Mouse (Mus musculus): ENCODE data around the gene Rap1gap2.
"Not testable (repeated sequence)": the region's sequence is repeated elsewhere in the genome, so short reads cannot be mapped to it uniquely, and the experiment has no call there.

Rap1gap2 gene

DNA sequence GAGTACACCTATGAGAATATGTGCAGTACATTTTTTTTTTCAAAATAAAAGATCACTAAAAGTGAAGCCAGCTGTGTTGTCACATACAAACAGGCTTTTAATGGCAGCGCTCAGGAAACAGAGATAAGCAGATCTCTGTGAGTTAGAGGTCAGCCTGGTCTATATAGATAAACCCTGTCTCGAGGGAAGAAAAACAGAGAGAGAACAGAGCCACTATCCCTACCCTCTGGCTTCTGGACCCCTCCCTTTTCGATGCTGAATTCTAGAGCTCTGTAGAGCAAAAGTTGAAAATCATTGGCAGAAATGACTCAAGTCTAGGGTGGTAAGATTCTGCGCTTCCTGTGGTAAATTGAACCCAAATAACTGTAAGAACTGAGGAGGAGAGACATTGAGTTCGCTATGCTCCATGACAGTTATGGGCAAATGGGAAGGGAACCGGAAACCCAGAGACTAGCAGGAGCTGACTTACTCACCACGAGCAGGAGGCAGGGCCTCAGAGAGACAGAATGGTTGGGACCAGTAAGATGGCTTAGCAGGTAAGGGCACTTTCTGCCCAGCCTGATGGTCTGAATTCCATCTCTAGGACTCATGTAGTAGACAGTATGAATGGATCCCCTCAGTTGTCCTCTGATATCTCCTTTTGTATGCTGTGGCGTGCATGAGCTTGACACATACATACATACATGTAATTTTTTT is 11.4 kb upstream of the Rap1gap2 start:
- DNase-seq (ENCODE audit: low spot score), result no peak

- DNase-seq (ENCODE audit: low spot score), result no peak
Measured at GRCm38 (mm10) chr11:74619956-74620300, 9.2 kb upstream of the Rap1gap2 start.

DNA sequence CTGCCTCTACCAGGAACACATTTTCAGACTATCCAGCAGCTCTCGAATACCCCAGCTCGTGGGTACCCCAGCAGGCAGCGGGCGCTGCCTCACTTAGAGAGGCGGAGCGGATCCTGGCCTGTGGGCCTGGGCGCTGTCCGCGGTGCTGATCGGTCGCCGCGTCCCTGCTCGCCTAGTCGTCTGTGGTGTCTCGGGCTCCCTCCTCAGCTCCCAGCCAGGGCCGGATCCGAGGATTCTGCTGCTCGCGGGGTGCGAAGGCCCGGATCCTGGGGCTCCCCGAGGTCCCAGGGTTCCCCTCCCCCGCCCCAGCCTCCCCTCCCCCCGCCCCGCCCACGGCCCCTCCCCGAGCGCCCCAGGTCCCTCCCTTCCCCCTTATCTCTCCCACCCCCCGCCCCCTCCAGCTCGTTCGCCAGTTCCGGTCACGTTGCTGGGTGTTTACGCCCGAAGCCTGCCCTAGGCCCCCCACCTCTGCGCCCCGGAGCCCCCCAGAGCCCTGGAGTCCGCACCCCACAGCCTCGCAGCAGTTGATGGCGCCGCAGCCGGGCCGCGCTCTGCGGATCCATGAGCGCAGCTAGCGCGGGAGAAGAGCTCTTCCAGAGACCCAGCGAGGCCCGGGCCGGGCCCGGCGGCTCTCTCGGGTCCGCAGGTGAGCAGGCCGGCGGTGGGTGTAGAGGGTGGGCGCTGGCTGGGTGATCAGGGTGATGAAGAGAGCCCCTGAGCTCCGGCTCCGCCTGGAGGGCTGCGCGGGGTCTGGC is 8.7 kb upstream of the Rap1gap2 start, which contains the start of gene Ccdc92b:
Ccdc92b (plus strand) TSS at position 405 of the 755 bp plus-strand sequence.
- peak; percentile 18 for DNase-seq (ENCODE audit: low spot score)

GRCm38 (mm10) chr11:74615571-74615970 is 4.9 kb upstream of the Rap1gap2 start:
- no peak for DNase-seq (ENCODE audit: low spot score)

DNA sequence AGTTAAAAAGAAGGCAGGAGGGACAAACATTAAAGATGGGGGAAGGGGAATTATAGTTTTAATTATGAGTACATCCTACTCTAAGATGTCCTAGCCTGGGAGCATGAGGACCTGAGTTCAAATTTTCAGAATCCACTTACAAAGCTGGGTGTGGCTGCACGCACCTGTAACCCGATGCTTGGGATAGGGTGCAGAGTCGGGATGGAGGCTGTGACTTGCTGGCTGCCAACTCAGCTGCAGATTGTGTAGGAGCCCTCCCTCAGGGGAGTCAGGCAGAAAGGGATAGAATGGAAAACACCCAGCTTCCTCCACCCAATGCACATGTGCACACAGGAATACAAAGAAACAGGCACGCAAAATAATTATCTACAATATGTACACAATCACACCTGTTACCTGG is 2.7 kb upstream of the Rap1gap2 start:
- no peak for DNase-seq (ENCODE audit: low spot score)

DNA sequence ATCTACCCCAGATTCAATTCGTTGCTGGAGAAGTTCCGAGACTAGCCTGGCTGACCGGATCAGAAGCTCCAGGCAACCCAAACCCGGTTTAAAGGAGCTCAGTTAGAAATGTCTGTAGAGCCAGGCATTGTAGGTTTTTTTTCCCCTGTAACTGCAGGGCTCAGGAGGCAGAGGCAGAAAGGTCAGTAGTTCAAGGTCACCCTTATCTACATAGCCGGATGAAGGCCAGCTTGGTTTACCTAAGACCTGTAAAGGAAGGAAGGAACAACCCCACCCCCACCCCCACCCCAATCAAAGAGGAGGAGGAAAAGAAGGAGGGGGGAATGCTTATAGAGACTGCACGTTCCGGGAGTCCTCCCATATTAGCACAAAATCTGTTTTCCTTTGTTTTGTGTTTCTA is 722 bp upstream of the Rap1gap2 start:
- no peak for DNase-seq (ENCODE audit: low spot score)

- no peak for DNase-seq (ENCODE audit: low spot score)
Measured at GRCm38 (mm10) chr11:74610068-74610467, 647 bp downstream of the Rap1gap2 start.

DNA sequence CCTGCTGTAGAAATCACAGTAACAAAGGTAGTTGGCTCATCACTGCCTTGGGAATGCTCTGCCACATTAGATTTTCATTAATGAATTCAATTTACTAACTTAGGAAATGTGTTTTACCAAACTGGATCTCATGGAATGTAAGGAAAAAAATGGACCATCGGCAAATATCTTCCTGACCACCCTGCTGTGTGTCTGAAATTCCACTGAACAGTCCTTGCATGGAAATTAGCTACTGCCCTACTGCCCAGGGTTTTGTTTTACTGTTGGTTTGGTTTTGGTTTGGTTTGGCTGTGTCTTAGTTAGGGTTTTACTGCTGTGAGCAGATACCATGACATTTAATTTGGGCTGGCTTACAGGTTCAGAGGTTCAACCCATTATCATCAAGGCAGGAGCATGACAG is 8.4 kb downstream of the Rap1gap2 start:
- DNase-seq (ENCODE audit: low spot score), result no peak

DNA sequence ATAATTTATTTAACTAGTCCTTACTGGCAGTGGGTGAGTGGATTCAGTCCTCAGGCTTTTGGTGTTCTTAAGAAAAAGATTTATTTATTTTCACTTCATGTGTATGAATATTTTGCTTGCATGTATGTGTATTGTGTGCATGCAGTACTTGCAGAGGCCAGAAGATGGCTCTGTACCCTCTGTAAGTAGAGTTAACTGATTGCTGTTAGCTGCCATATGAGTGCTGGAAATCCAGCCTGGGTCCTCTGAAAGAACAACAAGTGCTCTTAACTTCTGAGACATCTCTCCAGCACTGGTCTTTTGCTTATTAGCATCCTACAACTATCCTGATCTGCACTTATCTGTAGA is 12.8 kb downstream of the Rap1gap2 start:
- DNase-seq (ENCODE audit: low spot score), result no peak

DNA sequence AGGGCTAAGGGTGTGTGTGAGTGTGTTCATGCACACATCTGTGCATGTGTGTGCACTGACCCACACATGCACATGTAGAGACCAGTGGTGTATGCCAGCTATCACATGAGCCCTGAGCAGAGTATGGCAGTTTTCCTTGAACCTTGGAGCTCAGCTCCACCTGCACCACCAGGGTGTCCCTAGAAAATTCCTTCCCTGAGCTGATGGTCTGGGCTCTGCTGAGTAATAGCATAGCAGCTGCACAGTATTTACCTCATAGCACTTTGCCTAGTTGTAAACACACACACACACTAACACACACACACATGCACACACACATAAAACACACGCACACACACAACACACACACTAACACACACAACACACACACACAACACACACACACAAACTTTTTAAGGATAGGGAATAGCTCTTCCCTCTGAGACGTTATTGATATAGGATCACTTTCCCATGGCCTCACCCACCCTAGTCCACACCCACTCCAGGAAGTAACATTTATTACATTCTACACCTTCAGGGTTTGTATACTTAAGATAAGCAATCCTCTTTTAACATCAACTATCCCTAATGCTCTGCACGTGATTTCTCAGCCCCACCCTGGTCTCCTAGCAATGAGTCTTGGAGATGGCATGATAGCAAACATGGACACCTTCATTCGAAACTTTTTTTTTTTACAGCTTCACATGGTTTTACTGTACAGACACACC is 13.3 kb downstream of the Rap1gap2 start:
- DNase-seq (ENCODE audit: low spot score), result no peak

GRCm38 (mm10) chr11:74592246-74592645 is 18.5 kb downstream of the Rap1gap2 start:
- no peak for DNase-seq (ENCODE audit: low spot score)

- DNase-seq (ENCODE audit: low spot score), result no peak
Measured at GRCm38 (mm10) chr11:74590691-74591090, 20.0 kb downstream of the Rap1gap2 start.

GRCm38 (mm10) chr11:74590239-74590596 is 20.5 kb downstream of the Rap1gap2 start:
- no peak for DNase-seq (ENCODE audit: low spot score)

- no peak for DNase-seq (ENCODE audit: low spot score)
Measured at GRCm38 (mm10) chr11:74589401-74590238, 21.1 kb downstream of the Rap1gap2 start.

- DNase-seq (ENCODE audit: low spot score), result no peak
Measured at GRCm38 (mm10) chr11:74586401-74586800, 24.3 kb downstream of the Rap1gap2 start.

GRCm38 (mm10) chr11:74584946-74585723 is 25.6 kb downstream of the Rap1gap2 start:
- no peak for DNase-seq (ENCODE audit: low spot score)

DNA sequence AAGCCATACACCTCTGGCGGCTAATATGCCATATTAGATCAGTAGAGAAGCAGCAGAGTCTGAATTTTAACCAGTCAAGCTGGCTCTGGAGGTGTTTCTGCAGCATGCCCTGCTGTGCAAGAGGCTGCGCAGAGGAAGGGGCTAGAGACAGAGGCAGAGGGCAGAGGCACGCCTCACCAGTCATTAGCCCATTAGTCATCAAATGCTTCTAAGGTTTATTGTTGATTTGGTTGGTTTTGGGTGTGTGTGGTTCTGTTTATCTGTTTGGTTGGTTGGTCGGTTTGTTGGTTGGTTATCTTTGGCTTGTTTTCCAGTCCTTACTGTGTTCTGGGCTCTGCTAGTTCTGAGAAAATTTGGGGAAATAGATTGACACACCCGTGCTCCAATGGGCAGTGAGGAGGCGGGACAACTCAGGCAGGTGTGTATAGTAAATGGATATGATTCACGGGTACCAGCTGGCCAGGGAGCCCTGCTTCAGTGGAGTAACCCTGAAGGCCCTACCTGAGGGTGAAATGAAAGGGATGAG is 26.8 kb downstream of the Rap1gap2 start:
- no peak for DNase-seq (ENCODE audit: low spot score)

DNA sequence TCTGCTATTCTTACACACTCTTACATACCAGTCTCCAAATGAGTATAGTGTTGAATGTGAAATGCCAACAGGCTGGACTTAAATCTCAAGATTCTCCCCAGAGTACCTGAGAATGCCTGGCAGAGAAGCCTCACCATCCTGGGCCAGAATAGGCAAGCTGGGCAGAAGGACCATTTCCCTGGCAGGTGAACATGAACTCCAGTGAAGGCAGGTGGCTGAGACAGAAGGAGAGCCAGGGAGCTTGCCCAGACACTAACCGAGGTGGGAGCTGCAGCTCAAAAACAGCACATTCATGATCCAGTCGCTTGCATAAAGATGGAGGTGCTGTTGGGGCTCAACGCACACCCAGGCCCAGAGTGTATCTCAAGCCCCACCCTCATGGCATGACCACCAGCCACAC is 28.3 kb downstream of the Rap1gap2 start:
- no peak for DNase-seq (ENCODE audit: low spot score)

DNA sequence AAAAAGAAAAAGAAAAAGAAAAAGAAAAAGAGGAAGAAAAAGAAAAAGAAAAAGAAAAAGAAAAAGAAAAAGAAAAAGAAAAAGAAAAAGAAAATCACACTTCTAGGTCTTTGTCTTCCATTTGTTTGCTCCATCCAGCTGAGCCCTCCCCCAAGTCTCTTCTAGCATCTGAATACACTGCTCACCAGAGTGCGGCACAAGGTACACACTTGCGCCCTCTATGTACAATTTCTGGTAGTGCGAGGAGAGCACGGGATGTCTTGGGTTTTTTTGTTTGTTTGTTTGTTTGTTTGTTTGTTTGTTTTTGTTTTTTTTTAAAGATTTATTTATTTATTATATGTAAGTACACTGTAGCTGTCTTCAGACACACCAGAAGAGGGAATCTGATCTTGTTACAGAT is 29.4 kb downstream of the Rap1gap2 start:
- not testable (repeated sequence) for DNase-seq (ENCODE audit: low spot score)

DNA sequence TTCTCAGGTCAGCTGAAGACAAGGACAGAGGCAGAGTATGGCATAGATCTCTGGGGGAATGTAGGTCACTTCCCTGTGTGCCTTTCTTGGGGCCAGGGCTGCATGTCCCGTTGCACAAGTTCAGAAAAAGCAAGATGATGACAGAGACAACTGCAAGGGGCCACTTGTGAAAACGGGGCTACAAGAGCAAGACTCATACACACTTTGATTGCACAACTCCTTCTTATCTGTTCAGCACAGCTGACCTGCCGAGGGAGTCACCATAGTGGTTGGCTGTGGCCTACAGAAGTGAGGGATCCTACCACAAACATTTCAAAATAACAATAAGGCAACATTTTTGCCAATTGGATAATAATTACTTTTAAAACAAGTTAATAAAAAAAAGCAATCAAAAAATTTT is 33.6 kb downstream of the Rap1gap2 start:
- DNase-seq (ENCODE audit: low spot score), result no peak

GRCm38 (mm10) chr11:74575940-74576339 is 34.8 kb downstream of the Rap1gap2 start:
- DNase-seq (ENCODE audit: low spot score), result no peak

Measured in layer of hippocampus, adult 9-10 months (tissue).